Mouse (Mus musculus) embryonic fibroblast, embryonic 13.5 days (primary cell): Measurements from ENCODE around the gene Vps51.

Experiments used
- CTCF ChIP-seq: IDR thresholded peaks from 2 replicates; pipeline ENCODE4 v1.5.1; 2011; ENCODE audit warnings: mild to moderate bottlenecking, control low read depth, low read length, moderate library complexity, borderline replicate concordance; ENCODE audit not compliant: insufficient read depth
- POLR2A ChIP-seq: IDR thresholded peaks from 2 replicates; pipeline ENCODE4 v1.6.1; 2011; ENCODE audit warnings: low read depth, mild to moderate bottlenecking, control low read depth, low read length, moderate library complexity

- TF ChIP-seq CTCF (no peak), POLR2A (no peak)
These were observed 8.1 kb downstream of the Vps51 start for GRCm38 (mm10) chr19:6068951-6069350.
